Mouse (Mus musculus) left cerebral cortex, adult 9 months (tissue): ENCODE results near the gene Rnf121.
A peak's percentile ranks its signal among the peaks of the same experiment; 100 is the strongest.
"Not testable (repeated sequence)": the region's sequence is repeated elsewhere in the genome, so short reads cannot be mapped to it uniquely, and the experiment has no call there.

Experiments used
- DNase-seq, 2 experiments: peaks; one replicate each; pipeline ENCODE4 v3.0.0; 2022; ENCODE audit warnings: low spot score in 2 of 2

Gene Rnf121

GRCm38 (mm10) chr7:102064655-102065045, 619 bp downstream of the Rnf121 start:
- DNase-seq = no peak

DNA sequence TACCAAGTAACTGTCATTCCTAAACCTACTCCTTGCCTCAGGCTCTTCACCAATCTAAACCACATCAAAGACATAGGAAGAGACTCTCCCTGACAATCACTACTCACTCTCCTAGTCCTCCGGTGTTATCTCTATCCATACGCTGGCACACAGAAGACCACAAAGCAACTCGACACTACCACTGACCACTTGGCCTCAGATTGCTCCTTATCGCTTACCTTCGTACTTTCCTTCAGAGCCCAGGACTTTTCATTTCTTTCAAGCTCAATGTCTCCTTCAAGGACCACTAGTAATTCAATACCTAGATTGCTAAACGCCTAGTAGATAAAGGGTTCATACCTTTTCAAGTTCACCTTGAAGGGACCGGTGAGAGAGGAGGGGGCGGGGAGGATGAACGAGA, 1.4 kb downstream of the Rnf121 start:
- no peak for DNase-seq

DNA sequence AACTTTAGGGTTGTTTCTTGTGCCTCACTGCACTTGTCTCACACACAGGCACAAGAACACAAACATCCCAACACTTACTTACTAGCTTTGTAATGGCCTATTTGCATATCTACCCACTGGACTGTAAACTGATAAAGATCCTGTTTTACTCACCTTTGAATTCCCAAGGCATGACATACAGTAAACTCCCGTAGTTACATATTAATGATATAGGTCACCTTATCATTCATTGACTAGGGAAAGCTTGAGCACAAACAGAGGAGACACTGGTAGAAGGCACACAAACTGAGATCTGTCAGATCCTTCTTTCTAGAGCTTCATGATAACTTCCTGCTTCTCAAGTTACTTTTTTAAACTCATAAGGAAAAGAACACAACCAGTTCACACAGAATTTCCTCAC, 3.1 kb downstream of the Rnf121 start:
- no peak for DNase-seq

DNA sequence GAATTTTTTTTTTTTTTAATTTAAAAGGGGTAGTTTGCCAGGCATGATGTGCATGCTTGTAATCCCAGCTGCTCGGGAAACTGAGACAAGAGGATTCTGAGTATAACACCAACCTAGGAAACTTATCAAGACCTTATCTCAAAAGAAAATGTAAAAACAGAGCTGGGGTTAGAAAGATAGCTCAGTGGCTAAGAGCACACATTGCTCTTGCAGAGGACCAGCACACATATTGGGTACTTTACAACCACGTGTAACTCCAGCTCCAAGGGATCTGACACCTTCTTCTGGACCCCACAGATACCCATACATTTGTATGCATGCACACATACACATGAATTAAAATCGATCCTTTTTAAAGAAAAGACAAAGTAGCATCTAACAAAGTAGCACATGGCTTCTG, 3.9 kb downstream of the Rnf121 start:
- no peak for DNase-seq

DNA sequence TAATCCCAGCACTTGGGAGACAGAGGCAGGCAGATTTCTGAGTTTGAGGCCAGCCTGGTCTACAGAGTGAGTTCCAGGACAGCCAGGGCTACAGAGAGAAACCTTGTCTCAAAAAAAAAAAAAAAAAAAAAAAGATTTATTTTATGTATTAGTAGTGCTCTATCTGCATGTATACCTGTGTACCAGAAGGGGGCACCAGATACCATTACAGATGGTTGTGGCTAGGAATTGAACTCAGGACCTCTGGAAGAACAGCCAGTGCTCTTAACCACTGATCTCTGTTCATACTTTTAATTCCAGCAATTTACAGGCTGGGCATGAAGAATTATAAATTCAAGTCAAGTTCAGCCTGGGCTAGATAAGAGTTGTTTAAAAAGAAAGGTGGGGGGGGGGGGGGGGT, 16.7 kb downstream of the Rnf121 start:
- not testable (repeated sequence) for DNase-seq

DNA sequence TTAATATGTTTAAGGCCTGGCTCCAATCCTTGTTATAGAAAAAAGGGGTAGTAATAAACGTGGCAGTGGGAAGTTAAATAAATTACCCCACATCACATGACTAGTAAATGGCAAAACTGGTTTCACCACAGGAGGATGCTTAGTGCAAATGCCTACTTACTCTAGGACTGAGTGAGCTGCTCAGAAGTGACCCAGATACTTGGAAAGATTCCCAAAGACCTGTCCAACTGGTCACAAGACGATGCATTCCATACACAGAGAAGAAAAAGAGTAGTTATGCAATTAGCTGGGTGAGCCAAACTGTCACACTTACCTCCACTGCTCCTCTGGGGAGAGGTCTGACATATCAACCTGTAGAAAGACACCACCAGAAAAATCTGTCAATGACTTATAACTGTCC, 23.0 kb downstream of the Rnf121 start:
- no peak for DNase-seq

DNA sequence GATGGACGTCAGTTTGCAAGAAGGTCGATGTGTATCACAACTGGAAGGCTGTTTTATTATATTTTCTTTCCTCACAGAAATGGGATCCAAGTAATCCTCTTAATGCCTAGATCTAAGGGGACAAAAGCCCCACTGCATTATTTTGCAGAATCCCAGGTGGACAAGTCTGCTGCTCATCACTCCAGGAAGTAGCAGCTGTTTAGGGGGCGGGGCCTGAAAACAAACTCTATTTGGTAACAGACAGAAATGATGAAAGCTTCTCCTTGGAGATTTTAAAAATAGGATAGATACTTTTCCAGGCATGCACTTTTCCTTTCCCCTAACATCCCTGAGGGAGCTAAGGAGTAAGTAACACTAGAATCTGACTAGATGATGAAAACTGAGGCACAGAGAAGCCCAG, 28.0 kb downstream of the Rnf121 start:
- no peak for DNase-seq

- no peak for DNase-seq
Measured at GRCm38 (mm10) chr7:102035534-102035933, 29.7 kb downstream of the Rnf121 start.

DNA sequence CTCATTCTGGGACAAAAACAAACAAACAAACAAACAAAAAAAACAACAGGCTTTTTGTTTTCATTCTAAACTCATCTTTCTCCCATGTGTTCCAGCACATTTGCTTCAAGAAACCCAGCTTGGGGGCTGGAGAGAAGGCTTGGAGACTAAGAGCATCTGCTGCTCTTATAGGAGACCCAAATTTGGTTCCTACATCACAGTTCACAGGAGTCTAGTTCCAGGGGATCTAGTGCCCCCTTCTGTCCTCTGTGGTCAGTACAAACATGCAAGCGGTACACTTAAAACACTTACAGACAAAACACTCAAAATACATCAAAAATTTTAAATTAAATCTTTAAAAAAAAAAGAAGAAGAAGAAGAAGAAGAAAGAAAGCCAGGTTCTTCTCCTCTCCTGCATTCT, 30.4 kb downstream of the Rnf121 start:
- no peak for DNase-seq

GRCm38 (mm10) chr7:102025187-102026119, 39.8 kb downstream of the Rnf121 start:
- no peak for DNase-seq

DNA sequence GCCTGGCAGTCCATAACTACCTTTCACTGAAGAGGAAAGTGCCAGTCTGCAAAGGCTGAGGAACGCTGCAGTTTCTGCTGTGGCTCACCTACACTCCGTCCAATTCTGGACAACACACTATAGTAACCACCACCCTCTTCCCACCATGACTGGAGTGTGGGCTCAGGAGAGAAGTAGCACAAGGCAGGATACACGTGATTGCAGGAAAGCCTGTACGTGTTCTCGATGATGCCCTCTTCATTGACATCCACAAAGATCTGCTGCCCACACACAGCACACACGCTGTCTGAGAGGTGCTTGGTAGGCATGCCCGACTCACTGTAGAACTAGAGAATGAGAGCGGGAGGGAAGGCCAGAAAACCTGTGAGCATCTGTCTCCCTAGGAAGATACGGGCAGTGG, 41.4 kb downstream of the Rnf121 start:
- DNase-seq = peak; percentile 43 to 53

DNA sequence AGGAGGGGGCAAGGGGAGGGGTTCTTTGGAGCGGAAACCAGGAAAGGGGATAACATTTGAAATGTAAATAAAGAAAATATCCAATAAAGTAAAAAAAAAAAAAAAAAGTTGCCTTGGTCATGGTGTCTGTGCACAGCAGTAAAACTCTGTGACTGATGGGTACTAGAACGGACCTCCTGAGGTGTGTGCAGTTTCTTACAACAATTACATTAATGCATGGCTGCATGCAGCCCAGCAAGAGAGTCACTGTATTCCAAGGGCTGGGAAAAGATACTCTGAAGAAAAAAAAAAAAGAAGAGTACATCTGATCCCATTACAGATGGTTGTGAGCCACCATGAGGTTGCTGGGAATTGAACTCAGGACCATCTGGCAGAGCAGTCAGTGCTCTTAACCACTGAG, 44.3 kb downstream of the Rnf121 start:
- not testable (repeated sequence) for DNase-seq

DNA sequence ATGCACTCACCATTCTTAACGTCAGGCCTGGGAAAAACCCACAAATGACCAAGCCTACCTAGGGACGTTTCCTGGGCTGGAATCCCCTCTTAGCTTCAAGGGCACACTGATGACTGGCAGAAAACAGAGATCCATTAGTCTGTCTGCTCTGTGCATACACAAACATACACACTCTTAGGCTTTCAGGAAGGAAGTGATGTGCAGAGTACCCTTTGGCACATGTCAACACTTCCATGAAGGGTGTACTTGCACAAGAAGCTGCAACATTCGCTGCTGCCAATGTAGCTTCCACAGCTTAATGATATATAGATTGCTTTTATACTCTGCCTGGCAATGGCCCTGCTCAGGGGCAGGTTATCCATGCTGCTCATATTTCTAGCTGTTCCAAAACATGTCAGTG, 45.9 kb downstream of the Rnf121 start:
- no peak for DNase-seq

DNA sequence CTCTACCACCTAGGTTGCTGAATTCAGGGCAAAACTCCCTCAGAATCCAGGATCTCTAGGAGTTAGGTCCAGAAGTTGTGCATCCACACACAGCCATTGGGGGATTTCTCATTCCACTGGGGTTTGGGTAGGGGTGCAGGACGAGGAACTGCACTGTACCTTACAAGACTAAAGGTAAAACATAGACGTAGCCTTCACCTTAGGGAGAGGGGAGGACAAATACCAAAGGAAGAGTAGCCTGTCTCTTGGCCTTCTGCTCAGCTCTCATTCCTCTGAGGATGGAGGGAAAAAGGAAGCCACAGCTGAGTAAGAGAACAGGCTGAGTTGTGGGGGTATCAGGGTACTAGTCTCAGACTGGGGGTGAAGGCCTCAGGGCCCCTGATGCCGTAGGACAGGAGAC, 46.7 kb downstream of the Rnf121 start, which contains the start of gene Il18bp:
Gene Il18bp (minus strand): TSS at position 101 of the 400 bp plus-strand sequence.
- no peak for DNase-seq

DNA sequence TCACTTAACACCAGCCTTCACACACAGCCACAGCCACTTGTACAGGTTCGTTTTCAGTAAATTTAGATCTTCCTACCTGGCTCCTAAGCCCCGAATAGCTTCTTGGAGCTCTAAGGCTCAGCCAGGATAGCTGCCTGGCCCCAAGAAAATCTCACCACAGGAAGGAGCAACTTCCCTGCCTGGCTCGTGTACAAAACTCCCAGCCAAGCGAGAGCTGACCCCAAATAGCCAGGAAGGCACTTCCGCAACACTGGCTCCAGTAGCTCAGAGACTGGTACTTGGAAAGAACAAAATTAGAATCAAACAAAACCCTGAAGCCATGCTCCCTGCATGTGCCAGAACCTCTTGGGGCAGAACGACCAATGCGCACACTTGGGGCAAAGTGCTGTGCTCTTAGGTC, 47.2 kb downstream of the Rnf121 start:
- DNase-seq = no peak

DNA sequence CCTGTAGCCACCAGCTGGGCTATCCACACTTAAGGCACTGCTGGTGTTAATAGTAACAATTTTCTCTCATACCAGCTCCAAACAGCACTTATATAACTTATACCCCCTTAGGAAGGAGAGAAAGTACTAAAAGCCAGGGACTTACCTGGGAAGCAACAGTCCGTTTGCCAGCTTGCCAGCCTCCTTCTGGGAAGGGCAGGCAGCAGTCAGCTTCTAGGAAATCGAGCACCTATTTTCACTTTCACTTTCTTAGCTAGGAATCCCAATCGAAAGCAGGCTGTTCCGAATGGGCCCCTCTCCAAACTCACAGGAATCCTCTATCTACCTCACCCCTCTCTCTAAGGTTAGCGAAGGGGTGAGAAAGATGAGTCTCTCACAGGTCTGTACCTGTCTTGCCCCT, 47.8 kb downstream of the Rnf121 start:
- no peak for DNase-seq

DNA sequence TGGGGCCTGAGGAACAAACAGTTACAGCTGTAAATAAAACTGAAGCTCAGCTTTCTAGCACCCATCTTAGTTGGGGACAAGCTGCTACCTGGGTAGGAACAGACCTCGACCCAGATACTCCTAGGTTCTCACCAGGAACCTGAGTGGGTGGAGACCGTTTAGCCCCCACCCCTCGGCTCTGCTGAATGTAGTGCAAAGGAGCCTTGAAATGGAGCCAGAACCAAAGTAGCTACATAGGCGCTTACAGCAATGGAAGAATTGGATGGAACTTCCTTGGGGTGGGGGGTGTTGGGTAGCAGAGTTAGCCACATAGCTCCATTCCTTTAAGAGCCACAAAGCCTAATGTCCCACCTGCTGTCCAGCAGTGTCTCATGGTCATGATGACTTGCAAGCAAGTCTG, 48.3 kb downstream of the Rnf121 start:
- DNase-seq = no peak

DNA sequence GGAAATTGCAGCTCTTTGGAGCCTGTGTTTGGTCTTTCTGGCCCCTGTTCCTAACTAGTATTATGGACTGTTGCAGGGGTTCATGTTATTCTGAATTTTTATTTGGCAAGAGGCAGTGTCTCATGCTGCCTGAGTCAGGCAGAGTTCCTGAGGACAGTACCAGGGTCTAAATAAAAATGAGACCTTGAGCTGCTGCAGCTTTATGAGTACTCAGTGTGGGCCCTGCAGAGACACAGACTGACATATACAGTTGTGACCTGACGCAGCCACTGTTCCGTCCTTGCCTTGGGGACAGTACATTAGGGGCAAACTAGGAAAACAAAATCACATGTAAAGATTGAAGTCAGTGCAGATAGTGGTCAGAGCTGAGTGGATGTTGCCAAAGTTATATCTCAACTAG, 50.3 kb downstream of the Rnf121 start:
- DNase-seq = no peak

DNA sequence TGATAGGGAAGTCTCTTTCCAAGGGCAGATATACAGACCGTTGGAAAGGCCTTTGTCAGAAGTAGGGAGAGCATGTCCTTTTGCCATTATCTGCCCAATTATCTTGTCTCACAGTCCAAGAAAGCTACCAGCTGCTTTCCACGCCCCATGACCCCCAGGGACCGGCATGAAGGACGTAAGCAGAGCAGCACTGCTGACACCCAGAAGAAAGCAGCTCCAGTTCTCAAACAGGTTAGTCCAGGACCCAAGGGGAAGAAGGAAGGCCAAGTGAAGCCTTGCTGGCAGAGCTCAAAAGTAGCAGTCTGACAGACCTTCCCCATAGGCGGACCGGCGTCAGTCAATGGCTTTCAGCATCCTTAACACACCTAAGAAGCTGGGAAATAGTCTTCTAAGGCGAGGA, 51.9 kb downstream of the Rnf121 start:
- no peak for DNase-seq

DNA sequence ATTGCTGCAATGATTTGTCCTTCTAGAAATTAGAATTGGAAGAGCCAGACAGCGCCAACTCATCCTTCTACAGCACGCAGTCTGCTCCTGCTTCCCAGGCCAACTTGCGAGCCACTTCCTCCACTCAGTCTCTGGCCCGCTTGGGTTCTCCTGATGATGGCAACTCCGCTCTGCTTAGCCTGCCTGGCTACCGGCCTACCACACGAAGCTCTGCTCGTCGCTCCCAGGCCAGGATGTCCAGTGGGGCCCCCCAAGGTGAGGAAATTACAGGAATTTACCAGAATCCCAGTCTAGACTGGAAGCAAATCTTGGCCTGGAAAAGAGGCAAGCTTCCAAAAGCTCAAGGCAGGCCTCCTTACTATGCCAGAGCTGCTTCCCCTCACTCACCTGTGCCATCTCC, 53.4 kb downstream of the Rnf121 start:
- DNase-seq = no peak

DNA sequence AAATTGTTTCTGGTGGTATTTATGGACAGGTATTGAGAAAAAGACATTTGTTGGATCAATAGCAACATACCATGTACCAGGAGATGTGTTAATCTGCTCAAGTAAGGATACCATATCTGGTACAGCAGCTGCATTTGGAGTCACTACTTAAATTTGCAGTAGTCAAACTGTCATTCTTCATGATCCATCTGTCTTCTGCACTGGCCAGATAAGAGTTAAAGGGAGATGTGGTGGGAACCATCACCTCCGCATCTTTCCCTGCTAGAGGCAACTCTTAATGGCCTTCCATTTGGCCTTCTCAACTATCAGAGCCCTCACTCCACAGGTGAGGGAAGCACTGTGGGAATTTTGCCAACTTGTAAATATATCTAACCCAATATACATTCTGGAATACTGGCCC, 58.7 kb downstream of the Rnf121 start:
- DNase-seq = no peak

DNA sequence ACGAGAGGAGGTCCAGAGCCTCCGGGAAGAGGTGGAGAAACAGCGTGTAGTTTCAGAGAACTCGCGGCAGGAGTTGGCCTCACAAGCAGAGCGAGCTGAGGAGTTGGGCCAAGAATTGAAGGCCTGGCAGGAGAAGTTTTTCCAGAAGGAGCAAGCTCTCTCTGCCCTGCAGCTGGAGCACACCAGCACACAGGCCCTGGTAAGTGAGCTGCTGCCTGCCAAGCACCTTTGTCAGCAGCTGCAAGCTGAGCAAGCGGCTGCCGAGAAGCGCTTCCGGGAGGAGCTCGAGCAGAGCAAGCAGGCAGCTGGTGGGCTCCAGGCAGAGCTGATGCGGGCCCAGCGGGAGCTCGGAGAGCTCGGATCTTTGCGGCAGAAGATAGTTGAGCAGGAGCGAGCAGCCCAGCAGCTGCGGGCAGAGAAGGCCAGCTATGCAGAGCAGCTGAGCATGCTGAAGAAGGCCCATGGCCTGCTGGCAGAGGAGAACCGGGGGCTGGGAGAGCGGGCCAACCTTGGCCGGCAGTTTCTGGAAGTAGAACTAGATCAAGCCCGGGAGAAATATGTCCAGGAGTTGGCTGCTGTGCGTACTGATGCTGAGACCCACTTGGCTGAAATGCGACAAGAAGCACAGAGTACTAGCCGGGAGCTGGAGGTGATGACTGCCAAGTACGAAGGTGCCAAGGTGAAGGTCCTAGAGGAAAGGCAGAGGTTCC, 64.2 kb downstream of the Rnf121 start:
- DNase-seq = no peak

DNA sequence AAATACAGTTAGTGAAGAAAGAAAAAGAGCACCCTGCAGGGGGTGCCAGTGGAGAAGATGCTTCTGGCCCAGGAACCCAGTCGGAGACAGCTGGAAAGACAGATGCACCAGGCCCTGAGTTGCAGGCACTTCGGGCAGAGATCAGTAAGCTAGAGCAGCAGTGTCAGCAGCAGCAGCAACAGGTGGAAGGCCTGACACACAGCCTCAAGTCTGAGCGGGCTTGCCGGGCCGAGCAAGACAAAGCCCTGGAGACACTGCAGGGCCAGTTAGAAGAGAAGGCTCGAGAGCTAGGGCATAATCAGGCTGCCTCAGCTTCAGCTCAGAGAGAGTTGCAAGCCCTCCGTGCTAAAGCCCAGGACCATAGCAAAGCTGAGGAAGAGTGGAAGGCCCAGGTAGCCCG, 65.0 kb downstream of the Rnf121 start:
- no peak for DNase-seq
